Mouse (Mus musculus) embryonic facial prominence, embryonic 13.5 days (tissue): Measurements from ENCODE around the gene Gnl2. TPM values are rescaled to one million over a fixed set of nuclear protein-coding genes. Genes with fewer than 3 reads are reported as not detected.

Source experiments
- ATAC-seq: fragments of 200-750 bp; cut with Nextera tagmentation; 2 replicates; pipeline ENCODE4 v1.8.0; 2017; ENCODE audit warnings: low read depth; ENCODE audit not compliant: insufficient number of reproducible peaks, insufficient read depth, low FRiP score, low TSS enrichment
- H3K27ac ChIP-seq: fragments of 300-500 bp; sonication (generic); 2 replicates; pipeline ENCODE4 v1.5.1; 2015; ENCODE audit warnings: moderate library complexity, mild to moderate bottlenecking, inconsistent platforms
- H3K27me3 ChIP-seq: fragments of 300-500 bp; sonication (generic); 2 replicates; pipeline ENCODE4 v1.6.1; 2015; ENCODE audit warnings: mild to moderate bottlenecking, inconsistent platforms
- H3K36me3 ChIP-seq: fragments of 300-500 bp; sonication (generic); 2 replicates; pipeline ENCODE4 v1.6.1; 2015; ENCODE audit warnings: mild to moderate bottlenecking, inconsistent platforms
- H3K4me1 ChIP-seq: fragments of 300-500 bp; sonication (generic); 2 replicates; pipeline ENCODE4 v1.6.1; 2015; ENCODE audit warnings: inconsistent platforms
- H3K4me2 ChIP-seq: fragments of 300-500 bp; sonication (generic); 2 replicates; pipeline ENCODE4 v1.6.1; 2015; ENCODE audit warnings: moderate library complexity, mild to moderate bottlenecking, inconsistent platforms
- H3K4me3 ChIP-seq: fragments of 300-500 bp; sonication (generic); 2 replicates; pipeline ENCODE4 v1.5.1; 2015; ENCODE audit warnings: mild to moderate bottlenecking, inconsistent platforms
- H3K9ac ChIP-seq: fragments of 300-500 bp; sonication (generic); 2 replicates; pipeline ENCODE4 v1.6.1; 2015; ENCODE audit warnings: mild to moderate bottlenecking, inconsistent platforms
- H3K9me3 ChIP-seq: fragments of 300-500 bp; sonication (generic); 2 replicates; pipeline ENCODE4 v1.6.1; 2016; ENCODE audit warnings: inconsistent platforms
- WGBS: fragments of 180-500 bp; shearing (Covaris S2); methylation state at CpG from one replicate; pipeline ENCODE4 v1.1.7; 2015; ENCODE audit warnings: mixed read lengths; 5-methylcytosine and 5-hydroxymethylcytosine counted together
- polyA plus RNA-seq: library from polyadenylated mRNA; unstranded; fragments of >200 nt; fragmentation: Nextera tagmentation; extraction: Ambion mirVana; gene quantifications from 2 replicates; pipeline ENCODE4 v1.2.1, GENCODE M21; 2015

Gene Gnl2
- polyA plus RNA-seq, 1 experiment from 2014 or later, result 111 TPM

GRCm38 (mm10) chr4:124984871-124985670 is 31.3 kb upstream of the Gnl2 start:
- 0 out of 2 replicates have a peak overlapping the region, but pooled peaks have one; percentile 36 for H3K9ac ChIP-seq
- peak overlapping the region; percentile 51; the same call in 1 of the 2 replicates for H3K27ac ChIP-seq
- peaks cover 95% of the 10 kb centered on the region for H3K27me3 ChIP-seq
- H3K9me3 ChIP-seq, result no peaks in the 10 kb centered on the region
- H3K4me1 ChIP-seq, result peaks cover 57% of the 10 kb centered on the region
- 6% methylated on average over 18 of the region's 18 CpGs for WGBS
- H3K36me3 ChIP-seq, result no peaks in the 10 kb centered on the region
- peak overlapping the region; percentile 56 for H3K4me3 ChIP-seq
- ATAC-seq, result no peak
- H3K4me2 ChIP-seq, result peak overlapping the region; percentile 76

GRCm38 (mm10) chr4:124985671-124986602 is 30.4 kb upstream of the Gnl2 start, which contains the start of gene Rspo1:
Gene Rspo1, plus strand, starts transcription at chr4:124986430.
- H3K4me3 ChIP-seq, result peak within 1 kb of the TSS; percentile 56
- ATAC-seq, result peak; percentile 45; the same call in 1 of the 2 replicates
- H3K9me3 ChIP-seq, result no peaks in the 10 kb centered on the region
- no peaks in the 10 kb centered on the region for H3K36me3 ChIP-seq
- peaks cover 65% of the 10 kb centered on the region for H3K4me1 ChIP-seq
- peak within 1 kb of the TSS; percentile 72 for H3K9ac ChIP-seq
- peak within 1 kb of the TSS; percentile 76 for H3K4me2 ChIP-seq
- H3K27me3 ChIP-seq, result peaks cover 100% of the 10 kb centered on the region
- WGBS, result under 1% methylated on average over 62 of the region's 62 CpGs
- H3K27ac ChIP-seq, result peak within 1 kb of the TSS; percentile 51; the same call in 1 of the 2 replicates

GRCm38 (mm10) chr4:124986739-124987710 is 29.4 kb upstream of the Gnl2 start:
- 3% methylated on average over 51 of the region's 51 CpGs for WGBS
- no peak for ATAC-seq
- H3K4me1 ChIP-seq, result peaks cover 69% of the 10 kb centered on the region
- no peaks in the 10 kb centered on the region for H3K9me3 ChIP-seq
- peaks cover 97% of the 10 kb centered on the region for H3K27me3 ChIP-seq
- peak overlapping the region; percentile 56 for H3K4me3 ChIP-seq
- peak overlapping the region; percentile 76 for H3K4me2 ChIP-seq
- H3K27ac ChIP-seq, result no peak overlapping the region
- H3K36me3 ChIP-seq, result no peaks in the 10 kb centered on the region
- peak overlapping the region; percentile 72 for H3K9ac ChIP-seq

GRCm38 (mm10) chr4:124987711-124988097 is 28.7 kb upstream of the Gnl2 start:
- ATAC-seq, result no peak
- no peak overlapping the region for H3K9ac ChIP-seq
- H3K4me3 ChIP-seq, result peak overlapping the region; percentile 56
- no peaks in the 10 kb centered on the region for H3K9me3 ChIP-seq
- peak overlapping the region; percentile 76 for H3K4me2 ChIP-seq
- H3K4me1 ChIP-seq, result peaks cover 69% of the 10 kb centered on the region
- H3K27me3 ChIP-seq, result peaks cover 92% of the 10 kb centered on the region
- no peak overlapping the region for H3K27ac ChIP-seq
- no peaks in the 10 kb centered on the region for H3K36me3 ChIP-seq
- 6% methylated on average over 10 of the region's 10 CpGs for WGBS

- no peak overlapping the region for H3K27ac ChIP-seq
- H3K4me1 ChIP-seq, result peaks cover 69% of the 10 kb centered on the region
- peaks cover 91% of the 10 kb centered on the region for H3K27me3 ChIP-seq
- 17% methylated on average over 9 of the region's 9 CpGs for WGBS
- peak overlapping the region; percentile 56 for H3K4me3 ChIP-seq
- no peak overlapping the region for H3K9ac ChIP-seq
- peak overlapping the region; percentile 76 for H3K4me2 ChIP-seq
- no peaks in the 10 kb centered on the region for H3K36me3 ChIP-seq
- no peaks in the 10 kb centered on the region for H3K9me3 ChIP-seq
- ATAC-seq, result no peak
Observed at GRCm38 (mm10) chr4:124988382-124988781, 28.0 kb upstream of the Gnl2 start.

- ATAC-seq, result no peak
- 2% methylated on average over 18 of the region's 20 CpGs for WGBS
- Histone ChIP-seq H3K27me3 (peaks cover 76% of the 10 kb centered on the region), H3K36me3 (no peaks in the 10 kb centered on the region), H3K9me3 (no peaks in the 10 kb centered on the region), H3K4me1 (peaks cover 62% of the 10 kb centered on the region), H3K4me3 (peak overlapping the region; percentile 12), H3K4me2 (peak overlapping the region; percentile 52), H3K9ac (peak overlapping the region; percentile 49; the same call in 1 of the 2 replicates), H3K27ac (no peak overlapping the region)
Observed at GRCm38 (mm10) chr4:124989787-124990253, 26.6 kb upstream of the Gnl2 start.

- Histone ChIP-seq H3K9ac (peak overlapping the region; percentile 49; the same call in 1 of the 2 replicates), H3K4me2 (peak overlapping the region; percentile 52), H3K27me3 (peaks cover 71% of the 10 kb centered on the region), H3K9me3 (no peaks in the 10 kb centered on the region), H3K36me3 (no peaks in the 10 kb centered on the region), H3K4me3 (peak overlapping the region; percentile 12), H3K27ac (no peak overlapping the region), H3K4me1 (peaks cover 57% of the 10 kb centered on the region)
- WGBS, result 5% methylated on average over 7 of the region's 7 CpGs
- no peak for ATAC-seq
Observed at GRCm38 (mm10) chr4:124990325-124990724, 26.1 kb upstream of the Gnl2 start.

- Histone ChIP-seq H3K27me3 (peaks cover 6% of the 10 kb centered on the region; the same call in 1 of the 2 replicates), H3K27ac (no peak overlapping the region), H3K4me2 (no peak overlapping the region), H3K9ac (0 out of 2 replicates have a peak overlapping the region, but pooled peaks have one; percentile 8), H3K36me3 (no peaks in the 10 kb centered on the region), H3K4me1 (0 out of 2 replicates have a peak, but pooled peaks cover 4% of the 10 kb centered on the region), H3K4me3 (no peak overlapping the region), H3K9me3 (no peaks in the 10 kb centered on the region)
- ATAC-seq, result no peak
- WGBS, result 75% methylated on average over 10 of the region's 10 CpGs
Observed at GRCm38 (mm10) chr4:124997479-124998147, 18.8 kb upstream of the Gnl2 start.

- 82% methylated on average over 3 of the region's 3 CpGs for WGBS
- Histone ChIP-seq H3K4me2 (no peak overlapping the region), H3K4me3 (no peak overlapping the region)
Observed at GRCm38 (mm10) chr4:124999548-124999947, 16.8 kb upstream of the Gnl2 start.

GRCm38 (mm10) chr4:125002978-125003377 is 13.4 kb upstream of the Gnl2 start:
- Histone ChIP-seq H3K36me3 (no peaks in the 10 kb centered on the region), H3K4me1 (0 out of 2 replicates have a peak, but pooled peaks cover 10% of the 10 kb centered on the region), H3K4me3 (no peak overlapping the region), H3K4me2 (no peak overlapping the region), H3K27ac (no peak overlapping the region), H3K9me3 (no peaks in the 10 kb centered on the region), H3K27me3 (peaks cover 39% of the 10 kb centered on the region), H3K9ac (no peak overlapping the region)
- 68% methylated on average over 8 of the region's 8 CpGs for WGBS
- no peak for ATAC-seq

More at GRCm38 (mm10) chr4:124999548-124999947, 16.8 kb upstream of the Gnl2 start:
- H3K4me1 ChIP-seq, result 0 out of 2 replicates have a peak, but pooled peaks cover 4% of the 10 kb centered on the region
- peaks cover 5% of the 10 kb centered on the region for H3K27me3 ChIP-seq
- ATAC-seq, result no peak
- H3K9ac ChIP-seq, result no peak overlapping the region
- no peaks in the 10 kb centered on the region for H3K36me3 ChIP-seq
- H3K9me3 ChIP-seq, result no peaks in the 10 kb centered on the region
- H3K27ac ChIP-seq, result no peak overlapping the region
